Mouse (Mus musculus): ENCODE measurements at regions not wholly inside any gene's neighbourhood (a gene's known extent, or its start where the extent isn't known, plus 50 kb on each side); places are given as distances from the start of the nearest gene placed in this dataset.
A peak's percentile ranks its signal among the peaks of the same experiment; 100 is the strongest.

GRCm38 (mm10) chr8:126816155-126816554, 129.5 kb downstream of the Tomm20 start (continued):
- TF ChIP-seq TBP (IDR thresholded peaks at IDR 0.05; ENCODE audit: low read depth, low read length) (peak; percentile 79), E2F4 (IDR thresholded peaks at IDR 0.05; ENCODE audit: borderline replicate concordance, low read depth, low read length) (no peak), RCOR1 (IDR thresholded peaks at IDR 0.05; ENCODE audit: low read depth, low read length) (peak; percentile 68; the same call in 1 of the 2 replicates), MYB (IDR thresholded peaks at IDR 0.05; ENCODE audit: low read depth, low read length) (peak; percentile 94), TCF12 (IDR thresholded peaks at IDR 0.05; ENCODE audit: low read depth, low read length) (peak; percentile 78), ETS1 (IDR thresholded peaks at IDR 0.05; ENCODE audit: low read depth, low read length) (peak; percentile 90), MAX (IDR thresholded peaks at IDR 0.05; ENCODE audit: low read length) (no peak), NELFE (IDR thresholded peaks at IDR 0.05; ENCODE audit: low read depth, low read length) (no peak; the same call in 1 of the 2 replicates), UBTF (IDR thresholded peaks at IDR 0.05; ENCODE audit: borderline replicate concordance, insufficient read depth, low read depth, low read length) (no peak), RAD21 (IDR thresholded peaks at IDR 0.05; ENCODE audit: low read depth, low read length) (no peak; the same call in 1 of the 2 replicates), EP300 (IDR thresholded peaks at IDR 0.05; ENCODE audit: low read depth in 1 of 2, low read length in 2 of 2) (peak; percentile 85 to 97), KAT2A (conservative IDR thresholded peaks at IDR 0.05; ENCODE audit: low read depth, low read length) (no peak; the same call in 1 of the 2 replicates), GABPA (IDR thresholded peaks at IDR 0.05; ENCODE audit: low read depth, low read length) (no peak), SMC3 (IDR thresholded peaks at IDR 0.05; ENCODE audit: low read depth, low read length) (no peak)

DNA sequence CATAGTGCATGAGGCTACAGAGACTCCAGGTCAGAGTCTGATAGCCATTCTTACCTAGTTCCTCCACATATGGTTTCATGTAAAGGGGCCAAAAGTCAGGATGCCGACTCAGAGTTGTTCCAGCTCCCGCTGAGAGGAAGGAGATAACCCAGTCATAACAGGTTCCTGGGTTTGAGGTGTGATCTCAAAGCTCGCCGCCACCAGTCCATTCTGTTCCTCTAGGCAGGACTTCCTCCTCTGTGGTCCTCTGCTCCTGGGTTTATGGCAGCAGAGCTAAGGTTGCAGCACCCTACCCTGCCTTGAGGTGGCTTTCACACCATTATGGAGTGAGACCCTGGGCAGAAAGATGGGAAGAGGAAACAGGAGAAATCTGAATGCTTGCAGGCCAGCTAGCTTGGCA, 131.2 kb downstream of the Tomm20 start:
- no peaks in the 10 kb centered on the region for H3K79me2 ChIP-seq (ENCODE audit: control insufficient read depth, insufficient read depth, low read length, poor library complexity)
- H3K9ac ChIP-seq (ENCODE audit: control insufficient read depth, low read depth, low read length, poor library complexity, severe bottlenecking) = peak overlapping the region; percentile 19; the same call in 1 of the 2 replicates
- H3K27ac ChIP-seq (ENCODE audit: control insufficient read depth, low read depth, low read length) = peak overlapping the region; percentile 100
- peaks cover 0 to 36% of the 10 kb centered on the region in 2 experiments; a peak in 2 of 4 replicates for H3K36me3 ChIP-seq (ENCODE audit: control insufficient read depth in 1 of 2, insufficient read depth in 2 of 2, low read length in 2 of 2)
- H3K4me1 ChIP-seq (ENCODE audit: control insufficient read depth in 1 of 2, insufficient read depth in 2 of 2, low read length in 2 of 2) = peaks cover 28 to 40% of the 10 kb centered on the region in 2 experiments
- no peak overlapping the region for H3K4me3 ChIP-seq (ENCODE audit: control insufficient read depth in 1 of 2, insufficient read depth in 1 of 2, low read depth in 2 of 2, low read length in 2 of 2)
- no peaks in the 10 kb centered on the region for H3K9me3 ChIP-seq (replicated peaks; ENCODE audit: insufficient read depth, low read length)
- H3K27me3 ChIP-seq (ENCODE audit: control insufficient read depth in 1 of 2, insufficient read depth in 2 of 2, low read length in 2 of 2) = no peaks in the 10 kb centered on the region; a peak in 1 of 4 replicates
- peak; percentile 69 for DNase-seq (ENCODE audit: low read depth, low spot score)
- TF ChIP-seq ETS1 (IDR thresholded peaks at IDR 0.05; ENCODE audit: low read depth, low read length) = peak; percentile 39; the same call in 1 of the 2 replicates
- TF ChIP-seq HCFC1 (IDR thresholded peaks at IDR 0.05; ENCODE audit: low read depth, low read length) = no peak
- no peak for TF ChIP-seq E2F4 (IDR thresholded peaks at IDR 0.05; ENCODE audit: borderline replicate concordance, low read depth, low read length)
- no peak for TF ChIP-seq CHD2 (IDR thresholded peaks at IDR 0.05; ENCODE audit: low read length)
- TF ChIP-seq ZMIZ1 (IDR thresholded peaks at IDR 0.05; ENCODE audit: low read depth, low read length) = 0 out of 2 replicates have a peak, but pooled peaks have one; percentile 46
- peak; percentile 50; the same call in 1 of the 2 replicates for TF ChIP-seq GATA1 (IDR thresholded peaks at IDR 0.05; ENCODE audit: low read depth, low read length)
- no peak for TF ChIP-seq MYC (IDR thresholded peaks at IDR 0.05; ENCODE audit: low read depth, low read length)
- no peak for TF ChIP-seq MAFK (IDR thresholded peaks at IDR 0.05; ENCODE audit: borderline replicate concordance, low read depth, low read length)
- TF ChIP-seq USF1 (IDR thresholded peaks at IDR 0.05; ENCODE audit: low read depth, low read length) = no peak
- no peak for TF ChIP-seq ZNF384 (IDR thresholded peaks at IDR 0.05; ENCODE audit: low read depth, low read length)
- no peak for TF ChIP-seq SIN3A (IDR thresholded peaks at IDR 0.05; ENCODE audit: low read length)
- no peak for TF ChIP-seq TAL1 (IDR thresholded peaks at IDR 0.05; ENCODE audit: low read length)
- TF ChIP-seq MYB (IDR thresholded peaks at IDR 0.05; ENCODE audit: low read depth, low read length) = no peak
- TF ChIP-seq GABPA (IDR thresholded peaks at IDR 0.05; ENCODE audit: low read depth, low read length) = no peak
- 0 out of 2 replicates have a peak, but pooled peaks have one; percentile 39 for TF ChIP-seq MAX (IDR thresholded peaks at IDR 0.05; ENCODE audit: low read length)
- no peak for TF ChIP-seq ZKSCAN1 (IDR thresholded peaks at IDR 0.05; ENCODE audit: low read depth, low read length)
- TF ChIP-seq SMC3 (IDR thresholded peaks at IDR 0.05; ENCODE audit: low read depth, low read length) = 0 out of 2 replicates have a peak, but pooled peaks have one; percentile 15
- peak; percentile 51; the same call in 1 of the 2 replicates for TF ChIP-seq RCOR1 (IDR thresholded peaks at IDR 0.05; ENCODE audit: low read depth, low read length)
- no peak for TF ChIP-seq UBTF (IDR thresholded peaks at IDR 0.05; ENCODE audit: borderline replicate concordance, insufficient read depth, low read depth, low read length)
- no peak for TF ChIP-seq ZC3H11A (IDR thresholded peaks at IDR 0.05; ENCODE audit: low read depth, low read length)
- TF ChIP-seq BHLHE40 (IDR thresholded peaks at IDR 0.05; ENCODE audit: borderline replicate concordance, low read depth, low read length) = no peak
- TF ChIP-seq RAD21 (IDR thresholded peaks at IDR 0.05; ENCODE audit: low read depth, low read length) = no peak
- TF ChIP-seq MEF2A (IDR thresholded peaks at IDR 0.05; ENCODE audit: extremely low read depth, insufficient replicate concordance, low read depth, low read length, poor library complexity, severe bottlenecking) = no peak
- TF ChIP-seq NRF1 (IDR thresholded peaks at IDR 0.05; ENCODE audit: insufficient read depth, low read depth, low read length, poor library complexity, severe bottlenecking) = no peak
- TF ChIP-seq TCF12 (IDR thresholded peaks at IDR 0.05; ENCODE audit: low read depth, low read length) = peak; percentile 45; the same call in 1 of the 2 replicates
- no peak for TF ChIP-seq TBP (IDR thresholded peaks at IDR 0.05; ENCODE audit: low read depth, low read length)
- TF ChIP-seq POLR2AphosphoS5 (IDR thresholded peaks at IDR 0.05; ENCODE audit: borderline replicate concordance, low read depth, low read length) = no peak
- TF ChIP-seq JUND (IDR thresholded peaks at IDR 0.05; ENCODE audit: low read depth, low read length) = no peak
- TF ChIP-seq MAZ (IDR thresholded peaks at IDR 0.05; ENCODE audit: low read depth, low read length) = no peak
